Mouse (Mus musculus) 416B (cell line): Measurements from ENCODE around the gene Retreg3.

Experiments used
- DNase-seq: peaks from one replicate; pipeline ENCODE4 v3.0.0; 2011; ENCODE audit warnings: low read depth

Gene Retreg3

DNA sequence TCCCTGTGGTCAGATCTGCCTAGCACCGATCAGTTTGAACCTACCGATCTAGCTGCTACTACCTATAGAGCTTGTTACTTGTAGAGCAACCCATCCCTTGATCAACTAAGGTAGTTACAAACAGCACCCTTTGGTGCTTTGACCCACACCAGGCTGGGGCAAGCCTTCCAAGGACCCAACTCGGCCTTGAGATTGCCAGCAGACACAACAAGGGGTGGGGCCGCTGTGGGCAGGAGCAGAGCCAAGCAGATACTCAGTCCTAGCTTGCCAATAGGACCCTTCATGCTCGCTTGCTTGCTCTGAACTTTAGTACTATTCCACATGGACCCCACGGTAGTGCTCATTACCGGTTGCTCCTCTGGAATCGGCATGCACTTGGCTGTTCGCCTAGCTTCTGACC, 41.6 kb downstream of the Retreg3 start, which contains the start of gene Hsd17b1:
Gene Hsd17b1 (plus strand): TSS at position 291 of the 400 bp plus-strand sequence.
- DNase-seq, result no peak

DNA sequence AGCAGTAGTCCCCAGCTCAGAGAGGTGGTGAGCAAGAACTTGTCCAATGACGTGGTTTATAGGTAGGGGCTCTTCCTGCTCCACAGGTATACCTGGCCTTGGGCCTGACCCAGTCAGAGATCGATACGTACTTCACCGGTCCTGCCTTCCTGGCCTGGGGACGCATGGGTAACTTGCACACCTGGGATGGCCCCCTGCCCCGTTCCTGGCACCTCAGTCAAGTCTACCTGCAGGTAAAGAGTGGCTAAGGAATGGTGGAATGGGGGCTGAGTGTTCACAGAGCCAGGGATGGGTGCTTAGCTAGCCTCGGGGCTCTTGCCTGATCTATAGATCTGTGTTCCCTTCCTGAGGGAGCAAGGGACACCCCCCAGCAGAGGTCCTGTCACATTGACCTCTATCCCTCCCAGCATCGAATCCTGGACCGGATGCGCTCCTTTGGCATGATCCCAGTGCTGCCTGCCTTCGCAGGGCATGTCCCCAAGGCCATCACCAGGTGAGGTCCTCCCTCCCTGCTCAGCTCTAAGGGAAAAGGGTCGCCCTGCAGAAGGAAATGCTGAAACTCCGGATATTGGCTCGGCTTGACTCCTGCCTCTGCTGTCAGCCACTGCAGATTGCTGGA, 47.8 kb downstream of the Retreg3 start:
- no peak for DNase-seq

DNA sequence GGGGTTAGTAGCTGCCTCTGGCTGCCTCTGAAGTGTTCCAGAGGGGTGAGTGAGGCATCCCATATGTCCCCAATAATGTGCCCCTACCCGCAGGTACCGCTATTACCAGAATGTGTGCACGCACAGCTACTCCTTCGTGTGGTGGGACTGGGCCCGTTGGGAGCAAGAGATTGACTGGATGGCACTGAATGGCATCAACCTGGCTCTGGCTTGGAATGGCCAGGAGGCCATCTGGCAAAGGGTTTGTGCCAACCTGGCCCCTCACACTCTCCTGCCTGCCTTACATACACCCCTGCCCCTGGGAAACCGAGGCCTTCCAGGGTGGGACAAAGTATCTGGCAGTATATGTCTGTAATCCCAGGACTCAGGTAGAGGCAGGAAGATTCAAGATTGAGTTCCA, 48.7 kb downstream of the Retreg3 start:
- DNase-seq, result no peak

DNA sequence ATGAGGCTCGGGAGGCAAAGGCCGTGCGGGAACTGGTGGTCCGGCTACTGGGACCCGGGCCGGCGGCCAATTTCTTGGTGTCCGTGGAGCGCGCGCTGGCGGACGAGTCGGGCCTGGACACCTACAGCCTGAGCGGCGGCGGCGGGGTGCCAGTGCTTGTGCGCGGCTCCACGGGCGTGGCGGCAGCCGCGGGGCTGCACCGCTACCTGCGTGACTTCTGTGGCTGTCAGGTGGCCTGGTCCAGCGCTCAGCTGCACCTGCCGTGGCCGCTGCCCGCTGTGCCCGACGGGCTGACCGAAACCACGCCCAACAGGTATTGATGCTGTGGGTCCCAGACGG, 49.5 kb downstream of the Retreg3 start:
- DNase-seq, result no peak

DNA sequence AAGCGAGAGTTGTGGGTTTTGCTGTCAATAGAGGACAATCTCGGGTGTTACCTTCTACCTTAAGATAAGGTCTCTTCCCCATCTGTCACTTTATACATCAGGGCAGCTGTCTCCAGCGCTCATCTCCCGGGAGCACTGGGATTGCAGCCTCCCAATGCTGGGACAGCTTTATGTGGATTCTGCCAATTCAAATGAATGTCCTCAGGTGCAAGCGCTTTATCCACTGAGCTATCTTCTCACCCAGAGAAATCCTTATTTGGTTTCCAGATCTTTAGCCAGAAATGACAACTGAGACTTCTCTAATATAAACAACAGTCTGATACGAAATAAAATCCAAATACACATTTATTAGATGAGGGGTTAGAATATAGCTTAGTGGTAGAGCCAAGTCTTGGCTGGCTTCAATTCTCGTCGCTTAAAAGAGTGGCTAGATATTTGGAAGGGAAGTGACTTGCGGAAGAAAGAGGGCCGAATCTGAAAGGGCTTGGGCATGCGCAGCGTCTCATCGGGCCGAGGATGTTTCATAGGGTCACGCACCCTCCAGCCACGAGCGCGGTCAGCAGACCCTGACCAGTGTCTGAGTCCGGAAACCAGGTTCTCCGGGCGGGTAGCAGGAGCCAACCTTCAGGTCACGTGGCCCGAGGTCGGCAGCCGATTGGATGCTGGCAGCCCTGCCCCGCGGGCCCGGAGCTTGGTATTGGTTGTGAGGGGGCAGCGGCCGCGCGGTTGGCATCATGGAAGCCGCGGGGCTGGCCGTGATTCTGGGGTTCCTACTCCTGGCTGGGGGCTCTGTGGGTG, 50.1 kb downstream of the Retreg3 start, which contains the start of gene Naglu:
Gene Naglu (plus strand): TSS at position 622 of the 798 bp plus-strand sequence.
- peak; percentile 97 for DNase-seq

DNA sequence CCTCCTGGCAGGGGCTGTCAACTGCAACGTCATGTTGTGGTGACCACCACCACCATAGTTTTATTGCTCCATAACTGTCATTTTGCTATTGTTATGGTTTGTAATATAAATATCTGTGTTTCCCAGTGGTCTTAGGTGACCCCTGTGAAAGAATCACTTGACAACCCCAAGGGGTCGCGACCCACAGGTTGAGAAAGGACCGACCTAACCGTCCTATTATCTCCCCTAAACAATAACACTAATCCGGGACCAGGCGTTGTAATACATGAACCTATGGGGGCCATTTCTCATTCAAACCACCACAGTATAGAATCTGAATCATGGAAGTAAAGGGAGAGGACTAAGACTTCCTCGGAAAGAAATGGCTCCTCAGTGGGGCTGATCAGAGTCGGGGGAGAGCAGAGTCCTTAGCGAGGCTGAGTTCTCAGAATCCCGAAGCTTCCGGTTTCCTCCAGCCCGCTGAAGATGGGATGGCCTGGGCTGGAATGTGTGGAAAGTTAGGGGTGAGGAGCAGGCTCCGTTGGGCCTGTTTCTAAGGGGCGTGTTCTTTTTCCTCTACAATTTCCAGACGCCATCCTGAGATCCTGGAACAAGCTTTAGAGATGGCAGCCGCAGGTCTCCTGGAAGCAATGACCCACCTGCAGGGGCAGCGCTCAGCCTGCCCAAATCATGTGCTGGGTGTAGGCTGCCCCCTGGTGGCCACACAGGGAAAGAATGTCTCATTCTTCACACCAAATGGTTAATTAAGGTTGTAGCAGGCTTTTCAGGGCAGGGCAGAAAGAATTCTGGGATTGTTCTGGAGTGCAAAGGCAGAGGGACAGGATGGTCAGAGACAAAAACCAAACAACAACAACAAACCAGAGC, 52.9 kb downstream of the Retreg3 start:
- DNase-seq, result peak; percentile 80

DNA sequence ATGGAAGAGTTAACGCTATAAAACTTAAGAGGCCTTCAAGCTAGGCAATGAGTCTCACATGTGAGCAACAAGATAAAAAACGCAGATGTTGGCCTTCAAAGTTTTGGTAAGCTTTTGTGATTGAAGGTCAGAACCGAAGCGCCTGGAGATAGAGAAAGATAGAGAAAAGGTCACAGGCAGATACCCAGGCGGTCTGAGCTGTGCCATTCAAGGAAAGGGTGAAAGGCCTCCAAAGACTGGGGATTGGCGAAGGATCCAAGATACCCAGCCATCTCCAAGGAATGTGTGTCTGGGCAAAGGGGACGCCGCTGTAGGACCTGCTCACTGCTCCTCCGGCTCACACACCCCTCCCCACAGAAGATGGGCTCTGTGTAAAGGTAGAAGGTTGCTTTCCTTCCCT, 54.7 kb downstream of the Retreg3 start:
- DNase-seq, result no peak

DNA sequence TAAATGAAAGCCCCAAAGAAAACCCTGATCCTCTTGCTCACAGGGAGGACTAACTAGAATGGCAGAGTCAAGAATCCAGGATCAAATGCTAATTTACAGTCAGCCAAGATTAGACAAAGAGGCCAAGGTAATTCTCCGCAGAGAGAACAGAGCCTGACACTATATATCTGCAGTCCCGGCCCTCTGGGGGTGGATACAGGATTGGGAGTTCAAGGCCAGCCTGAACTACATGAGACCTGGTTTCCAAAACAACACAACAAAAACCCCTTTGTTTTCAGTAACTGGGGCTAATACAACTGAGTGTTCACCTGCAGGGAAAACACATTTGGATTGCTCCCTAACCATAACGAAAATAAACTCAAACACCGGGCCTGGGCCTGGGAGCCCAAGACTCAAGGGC, 55.2 kb downstream of the Retreg3 start:
- DNase-seq, result no peak

DNA sequence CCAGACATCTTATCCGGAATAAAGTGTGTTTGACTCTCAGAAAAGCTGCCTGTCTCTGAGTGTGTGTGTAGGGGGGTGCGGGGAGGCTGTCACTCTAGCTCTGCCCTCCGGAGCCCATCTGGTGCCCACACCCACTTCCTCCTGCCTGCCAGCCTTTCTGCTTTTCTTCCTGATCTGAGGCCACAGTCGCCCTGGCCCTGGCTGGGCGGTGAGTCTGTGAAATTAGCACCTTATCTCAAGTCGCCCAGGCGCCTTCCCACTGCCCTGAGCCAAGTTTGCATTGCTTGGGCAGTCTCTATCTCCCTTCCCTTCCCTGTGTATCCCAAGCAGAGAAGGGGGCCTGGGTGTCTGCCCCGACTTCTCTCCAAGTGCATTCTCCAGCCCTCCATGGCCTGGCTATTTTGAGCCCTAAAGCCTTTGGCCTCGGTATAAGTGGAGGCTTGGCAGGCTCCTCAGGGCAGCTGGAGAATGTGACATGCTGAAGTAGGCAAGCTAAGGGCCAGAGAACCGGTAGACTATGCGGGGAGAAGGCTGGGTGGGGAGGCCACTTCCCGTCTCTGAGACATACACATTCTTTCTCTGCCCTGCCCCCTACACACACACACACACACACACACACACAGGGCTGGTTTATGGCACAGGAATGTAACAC, 55.9 kb downstream of the Retreg3 start:
- DNase-seq, result peak; percentile 97

DNA sequence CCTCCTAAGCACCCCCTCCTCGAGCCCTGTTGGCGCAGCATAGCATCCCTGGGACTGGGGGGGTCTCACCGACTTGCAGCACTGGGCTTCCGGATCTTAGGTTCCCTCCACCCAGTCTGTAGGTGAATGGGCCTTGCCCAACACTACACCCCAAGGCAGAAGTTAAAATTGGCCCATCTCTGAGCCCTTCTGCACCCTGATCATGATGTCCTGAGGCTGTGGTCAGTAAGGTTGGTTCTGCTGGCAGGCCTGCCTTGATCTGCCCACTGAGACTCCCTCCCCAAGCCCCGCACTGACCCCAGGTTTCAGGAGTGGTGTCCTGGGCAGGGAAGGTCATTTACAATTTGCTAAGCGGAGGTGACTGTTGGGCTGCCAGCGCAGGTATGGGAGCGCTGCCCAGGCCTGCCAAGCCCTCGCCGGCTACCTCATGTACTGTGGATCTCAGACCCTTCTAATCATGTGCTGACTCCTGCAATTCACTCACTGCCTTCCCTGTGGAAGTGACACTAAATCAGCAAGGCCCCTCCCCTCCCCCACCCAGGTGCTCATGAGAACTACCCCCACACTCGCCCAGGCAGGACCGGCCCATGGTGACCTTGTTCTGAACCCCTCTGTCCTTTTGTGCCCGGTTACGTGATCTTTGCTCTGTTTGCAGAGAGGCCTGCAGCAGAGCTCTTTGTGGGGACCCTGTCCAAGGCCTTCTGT, 56.6 kb downstream of the Retreg3 start:
- DNase-seq, result no peak

DNA sequence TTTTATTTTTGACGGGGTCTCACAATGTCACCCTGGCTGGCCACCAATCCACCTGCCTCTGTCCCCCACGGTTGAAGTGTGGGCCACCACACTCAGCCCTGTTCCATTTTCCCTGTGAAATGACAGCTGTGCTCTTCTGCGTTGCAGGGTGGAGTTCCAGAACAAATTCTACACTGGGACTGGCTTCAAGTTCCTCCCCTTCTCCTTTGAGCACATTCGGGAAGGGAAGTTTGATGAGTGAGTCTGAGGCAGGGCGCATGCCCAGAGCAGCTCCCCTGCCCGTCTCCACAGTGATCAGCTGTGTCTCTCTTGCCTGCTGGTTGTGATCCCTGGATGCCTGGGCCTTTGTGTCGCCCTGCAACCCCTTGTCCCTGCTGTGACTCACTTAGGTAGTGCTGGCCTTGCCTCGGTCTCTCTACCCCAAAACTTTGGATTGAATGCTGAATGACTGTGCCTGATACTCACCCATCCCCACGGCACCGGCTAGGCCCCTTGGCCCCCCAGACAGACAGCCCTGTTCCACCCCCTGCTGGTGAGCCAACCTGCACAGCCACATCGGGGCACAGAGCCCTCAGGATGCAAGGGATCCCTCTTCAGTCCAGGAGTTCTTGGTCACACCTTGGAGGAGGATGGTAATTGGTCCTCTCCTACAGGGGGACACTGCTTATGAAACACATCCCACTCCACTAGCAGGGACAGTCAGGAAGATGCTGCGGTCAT, 57.4 kb downstream of the Retreg3 start:
- DNase-seq, result no peak

DNA sequence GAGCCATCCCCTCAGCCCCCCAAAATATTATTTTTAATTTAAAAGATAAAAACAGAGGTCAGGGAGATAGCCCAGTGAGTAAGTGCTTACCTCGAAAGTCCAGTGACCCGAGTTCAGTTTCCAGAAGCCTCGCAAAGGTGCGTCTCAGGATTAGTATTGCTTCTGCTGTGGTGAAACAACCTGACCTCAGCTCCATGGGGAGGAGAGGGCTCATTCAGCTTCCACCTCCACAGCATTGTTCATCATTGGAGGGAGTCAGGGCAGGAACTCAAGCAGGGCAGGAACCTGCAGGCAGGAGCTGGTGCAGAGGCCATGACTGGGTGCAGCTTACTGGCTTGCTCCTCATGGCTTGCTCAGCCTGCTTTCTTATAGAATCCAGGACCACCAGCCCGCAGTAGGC, 58.6 kb downstream of the Retreg3 start:
- no peak for DNase-seq

DNA sequence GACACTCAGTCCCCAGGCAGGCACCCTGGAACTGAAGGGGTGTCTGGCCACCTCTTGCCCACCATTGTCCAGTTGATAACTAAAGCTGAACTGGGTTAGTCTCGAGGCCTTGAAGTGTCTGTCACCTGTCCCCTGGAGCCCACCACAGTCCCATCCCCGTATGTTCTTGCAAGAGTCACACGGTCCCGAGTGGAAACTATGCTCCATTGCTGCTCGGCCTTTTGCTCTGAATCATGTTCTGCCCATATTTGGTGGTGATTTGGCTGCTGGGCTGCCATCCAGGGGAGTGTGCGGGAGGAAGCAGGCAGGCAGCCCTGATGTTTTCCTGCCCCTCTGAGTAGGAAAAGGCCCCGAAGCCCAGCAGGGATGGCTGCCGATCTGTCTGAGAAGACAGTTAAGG, 59.6 kb downstream of the Retreg3 start:
- peak; percentile 72 for DNase-seq

DNA sequence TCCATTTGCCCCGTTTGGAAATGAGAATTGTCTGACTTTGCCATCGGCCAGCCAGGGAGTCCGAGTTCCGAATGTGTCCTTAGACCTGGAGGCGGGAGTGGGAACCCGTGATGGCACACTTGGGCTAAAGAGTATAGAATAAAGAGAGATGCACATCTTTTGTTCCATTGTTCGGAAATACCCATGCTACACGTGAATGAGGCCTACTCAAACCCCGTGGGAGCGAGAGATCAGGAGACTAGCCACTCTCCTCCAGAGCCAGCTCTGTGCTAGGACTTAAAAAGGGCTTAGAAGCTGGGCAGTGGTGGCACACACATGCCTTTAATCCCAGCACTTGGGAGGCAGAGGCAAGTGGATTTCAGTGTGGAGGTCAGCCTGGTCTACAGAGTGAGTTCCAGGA, 60.2 kb downstream of the Retreg3 start:
- DNase-seq, result no peak

DNA sequence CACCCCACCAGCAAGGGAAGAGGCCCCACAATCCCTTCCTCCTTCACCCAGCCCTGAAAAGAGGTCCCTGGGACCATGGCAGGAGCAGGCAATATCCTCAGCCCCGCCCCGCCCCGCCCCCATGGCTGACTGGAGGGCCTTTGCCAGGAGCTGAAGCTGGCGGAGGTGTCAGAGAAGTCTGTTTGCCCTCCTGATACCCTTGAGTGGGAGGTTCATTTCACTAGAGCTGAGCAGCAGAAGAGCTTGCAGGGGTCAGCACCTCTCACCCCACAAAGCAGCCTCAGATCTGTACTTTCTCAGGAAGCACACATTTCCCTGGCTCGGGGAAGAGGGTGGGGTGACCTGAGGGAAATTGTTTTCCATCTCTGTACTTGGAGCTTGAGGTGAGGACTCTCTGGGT, 61.0 kb downstream of the Retreg3 start:
- no peak for DNase-seq

DNA sequence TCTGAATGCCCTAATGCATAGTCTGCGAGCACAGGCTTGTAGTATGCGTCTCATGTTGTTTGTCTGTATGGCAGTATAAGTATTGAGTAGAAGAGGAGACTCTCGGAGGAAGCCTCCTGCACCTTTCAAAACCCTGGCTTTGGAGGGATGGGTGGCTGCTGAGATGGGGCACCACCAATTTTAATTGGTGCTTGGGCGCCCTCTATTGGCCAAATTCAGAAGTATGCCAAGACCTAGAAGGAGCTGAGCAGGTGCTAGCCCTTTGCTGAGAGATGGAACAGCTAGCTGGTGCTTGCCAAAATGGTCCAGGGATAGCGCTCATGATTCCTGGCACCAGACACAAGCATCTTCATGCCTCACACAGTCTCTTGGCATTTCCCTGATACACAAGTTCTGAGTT, 61.8 kb downstream of the Retreg3 start:
- DNase-seq, result peak; percentile 81

DNA sequence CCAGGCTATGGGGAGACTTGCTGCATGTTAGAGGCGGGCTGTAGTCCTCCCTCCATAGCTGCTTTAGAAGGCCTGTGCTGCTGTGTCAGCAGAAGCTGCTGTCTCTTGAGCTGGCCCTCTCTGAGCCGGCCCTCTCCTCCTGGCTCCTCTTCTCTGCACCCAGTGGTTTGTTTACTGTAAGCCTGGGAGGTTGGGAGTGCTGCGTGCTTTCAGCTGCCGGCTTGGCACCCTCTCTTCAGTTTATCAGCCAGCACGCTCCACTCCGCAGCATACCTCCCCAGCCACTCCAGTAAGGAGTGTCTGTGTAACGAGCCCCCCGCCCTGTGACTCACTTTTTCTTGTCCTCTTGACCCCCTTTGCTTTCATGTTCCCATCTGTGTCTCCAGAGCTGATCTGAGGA, 62.8 kb downstream of the Retreg3 start:
- DNase-seq, result no peak

DNA sequence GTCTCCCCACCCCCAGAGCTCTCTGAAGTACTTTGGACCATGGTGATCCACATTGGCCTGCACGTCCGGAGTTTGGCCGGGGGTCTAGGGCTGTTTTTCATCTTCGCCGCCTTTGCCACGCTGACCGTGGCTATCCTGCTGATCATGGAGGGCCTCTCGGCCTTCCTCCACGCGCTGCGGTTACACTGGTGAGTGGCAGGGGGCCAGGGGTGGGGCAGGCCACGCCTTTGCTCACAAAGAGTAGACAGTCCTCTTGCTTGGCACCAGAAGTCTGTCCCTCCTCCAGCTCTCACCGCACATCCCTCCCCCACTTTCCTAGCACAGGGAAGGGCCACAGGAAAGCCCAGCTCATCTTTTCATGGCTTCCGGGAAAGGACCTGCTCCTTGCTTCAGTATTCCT, 64.3 kb downstream of the Retreg3 start:
- no peak for DNase-seq

DNA sequence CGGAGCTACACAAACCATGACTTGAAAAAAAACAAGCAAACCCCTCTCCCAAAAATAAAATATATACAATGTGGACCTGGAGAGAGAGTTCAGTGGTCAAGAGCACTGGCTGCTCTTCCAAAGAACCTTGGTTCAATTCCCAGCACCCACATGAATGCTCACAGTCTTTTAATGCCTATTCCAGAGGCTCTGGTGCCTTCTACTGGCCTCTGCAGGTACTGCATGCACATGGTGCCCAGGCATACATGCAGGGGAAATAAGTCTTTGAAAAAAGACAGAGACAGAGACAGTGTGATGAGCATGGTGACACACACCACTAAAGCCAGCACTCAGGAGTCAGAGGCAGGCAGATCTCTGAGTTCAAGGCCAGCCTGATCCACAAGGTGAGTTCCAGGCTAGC, 65.7 kb downstream of the Retreg3 start:
- no peak for DNase-seq

DNA sequence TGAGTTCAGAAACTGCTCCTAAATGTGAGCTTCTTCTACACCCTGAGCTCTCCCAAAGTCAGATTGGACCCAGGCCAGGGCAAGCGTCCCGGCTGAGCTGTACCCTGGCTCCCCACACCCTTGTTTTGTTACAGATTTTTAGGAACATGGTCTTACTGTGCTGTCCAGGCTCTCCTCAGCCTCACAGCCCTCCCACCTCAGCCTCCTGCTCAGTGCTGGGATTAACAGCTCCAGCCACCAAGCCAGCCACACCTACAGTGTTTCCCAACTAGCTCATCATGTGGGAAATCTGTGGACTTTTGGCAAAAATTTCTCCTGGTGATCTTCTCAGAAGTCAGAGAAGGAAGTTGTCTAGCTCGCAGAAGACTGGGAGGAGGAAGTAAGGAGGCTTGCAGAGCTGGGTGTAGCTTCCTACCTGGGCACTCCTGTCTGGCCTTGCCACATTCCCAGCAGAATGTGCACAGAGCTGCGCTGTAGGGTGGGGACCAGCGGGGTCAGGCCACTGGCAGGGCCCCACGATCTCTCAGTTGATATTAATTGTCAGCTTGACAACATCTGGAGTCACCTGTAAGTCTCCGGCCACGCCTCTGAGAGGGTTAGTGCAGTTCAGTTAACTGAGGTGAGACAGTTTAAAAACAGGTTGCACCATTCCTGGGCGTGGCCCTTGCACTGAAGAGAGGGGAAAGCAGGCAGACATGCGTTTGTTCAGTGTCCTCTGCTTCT, 66.8 kb downstream of the Retreg3 start:
- DNase-seq, result no peak
